Mouse (Mus musculus) intestine, embryonic 14.5 days (tissue): ENCODE measurements at regions not wholly inside any gene's neighbourhood (a gene's known extent, or its start where the extent isn't known, plus 50 kb on each side); places are given as distances from the start of the nearest gene placed in this dataset.
"Not testable (repeated sequence)": the region's sequence is repeated elsewhere in the genome, so short reads cannot be mapped to it uniquely, and the experiment has no call there.

ENCODE experiments used
- ATAC-seq: fragments of 200-750 bp; cut with Nextera tagmentation; replicated peaks from 2 replicates; pipeline ENCODE4 v1.8.0; 2017; ENCODE audit warnings: low read depth, moderate number of reproducible peaks, moderate TSS enrichment, moderate library complexity; ENCODE audit not compliant: low FRiP score, low TSS enrichment
- DNase-seq: peaks from one replicate; pipeline ENCODE4 v3.0.0-alpha.2; 2018; ENCODE audit warnings: low spot score
- H3K27ac ChIP-seq: fragments of 300-500 bp; sonication (generic); 2 replicates; pipeline ENCODE4 v1.5.1; 2014; ENCODE audit warnings: low read depth, mild to moderate bottlenecking, control low read depth
- H3K27me3 ChIP-seq: fragments of 300-500 bp; sonication (generic); replicated peaks from 2 replicates; pipeline ENCODE4 v1.6.1; 2014; ENCODE audit warnings: low read length, control low read depth; ENCODE audit not compliant: control insufficient read depth, insufficient read depth
- H3K36me3 ChIP-seq: fragments of 300-500 bp; sonication (generic); 2 replicates; pipeline ENCODE4 v1.6.1; 2014; ENCODE audit warnings: low read length, control low read depth; ENCODE audit not compliant: control insufficient read depth, insufficient read depth
- H3K4me1 ChIP-seq: fragments of 300-500 bp; sonication (generic); replicated peaks from 2 replicates; pipeline ENCODE4 v1.6.1; 2014; ENCODE audit warnings: low read length, control low read depth, mixed read lengths; ENCODE audit not compliant: control insufficient read depth, insufficient read depth
- H3K4me2 ChIP-seq: fragments of 300-500 bp; sonication (generic); 2 replicates; pipeline ENCODE4 v1.6.1; 2014; ENCODE audit warnings: low read length
- H3K4me3 ChIP-seq: fragments of 300-500 bp; sonication (generic); 2 replicates; pipeline ENCODE4 v1.5.1; 2014; ENCODE audit warnings: low read depth, low read length, control low read depth, mixed read lengths
- H3K9ac ChIP-seq: fragments of 300-500 bp; sonication (generic); 2 replicates; pipeline ENCODE4 v1.6.1; 2014; ENCODE audit warnings: mild to moderate bottlenecking, low read length
- H3K9me3 ChIP-seq: fragments of 300-500 bp; sonication (generic); 2 replicates; pipeline ENCODE4 v1.6.1; 2016; ENCODE audit warnings: low read length, control low read depth; ENCODE audit not compliant: control insufficient read depth
- WGBS: fragments of 180-500 bp; shearing (Covaris S2); extraction: QIAGEN DNeasy Blood & Tissue Kit; methylation state at CpG from one replicate; pipeline ENCODE4 v1.1.7; 2014; 5-methylcytosine and 5-hydroxymethylcytosine counted together

DNA sequence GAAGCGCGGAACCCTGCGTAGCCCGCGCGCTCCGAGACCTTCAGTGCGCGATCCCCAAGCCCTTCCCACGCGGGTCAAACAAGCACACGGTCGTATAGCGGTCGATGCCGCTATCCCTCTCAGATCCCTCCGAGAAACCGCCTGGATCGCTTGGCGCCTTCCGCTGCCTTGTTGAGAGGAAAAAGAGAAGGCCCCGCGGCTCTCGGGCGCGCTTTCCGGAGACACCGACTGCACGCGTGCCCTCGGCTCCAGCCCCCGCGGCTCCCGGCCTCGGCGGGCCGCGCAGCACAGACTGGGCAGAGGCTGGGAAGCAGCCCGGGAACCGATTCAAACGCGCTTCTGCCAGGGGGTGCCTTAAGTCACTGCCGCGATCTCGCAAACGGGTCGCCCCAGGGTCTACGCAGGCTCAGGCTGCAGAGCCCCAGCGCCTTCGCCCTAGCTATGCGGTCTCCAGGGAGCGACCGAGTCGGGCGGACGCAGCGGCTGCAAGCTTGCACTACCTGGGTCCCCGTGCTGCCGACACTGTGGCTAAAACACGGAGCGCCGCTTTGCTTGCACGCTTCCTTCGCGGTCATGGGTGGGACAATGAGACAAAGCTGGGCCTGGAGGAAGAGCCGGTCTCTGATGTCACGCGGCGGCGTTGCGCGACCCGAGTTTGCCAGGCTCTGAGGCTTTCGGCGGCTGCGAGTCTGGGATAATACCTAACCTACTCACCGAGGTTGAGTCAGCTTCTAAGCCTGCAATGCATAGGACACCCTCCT, 87.3 kb downstream of the Crisp4 start:
- peak; percentile 77 for DNase-seq
- 0 out of 2 replicates have a peak, but pooled peaks cover 3% of the 10 kb centered on the region for H3K4me1 ChIP-seq
- H3K9me3 ChIP-seq, result no peaks in the 10 kb centered on the region
- H3K27ac ChIP-seq, result no peak overlapping the region
- H3K9ac ChIP-seq, result peak overlapping the region; percentile 27; the same call in 1 of the 2 replicates
- H3K27me3 ChIP-seq, result peaks cover 40% of the 10 kb centered on the region
- H3K4me2 ChIP-seq, result peak overlapping the region; percentile 83
- no peaks in the 10 kb centered on the region for H3K36me3 ChIP-seq
- peak overlapping the region; percentile 47 for H3K4me3 ChIP-seq
- peak; percentile 52; the same call in 1 of the 2 replicates for ATAC-seq
- under 1% methylated on average over 77 of the region's 77 CpGs for WGBS

DNA sequence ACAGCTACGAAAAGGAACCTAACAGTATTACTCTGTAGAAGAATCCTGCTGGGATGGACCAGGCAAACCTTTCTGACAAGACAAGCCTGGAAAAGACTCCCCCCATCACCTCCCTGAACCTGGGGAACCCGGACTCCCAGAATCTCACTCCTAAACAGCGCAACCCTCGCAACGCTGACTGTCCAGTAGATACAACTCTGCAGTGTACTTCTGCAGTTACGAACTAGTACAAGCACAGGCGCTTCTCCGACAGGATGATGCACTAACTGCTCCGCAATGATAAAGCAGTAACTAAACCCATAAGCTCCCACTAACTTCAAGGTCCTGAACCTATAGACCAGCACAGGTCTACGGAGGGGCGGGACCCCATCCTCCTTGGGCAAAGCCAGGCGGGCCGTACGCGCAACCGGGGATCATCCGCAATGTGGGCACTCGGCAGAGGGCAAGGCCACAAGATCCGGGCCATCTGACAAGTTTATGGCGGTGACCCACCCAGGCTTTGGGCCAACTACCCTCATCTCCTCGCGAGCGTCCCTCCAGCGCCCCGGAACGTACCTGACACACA, 88.0 kb downstream of the Crisp4 start:
- Histone ChIP-seq H3K27ac (no peak overlapping the region), H3K4me2 (peak overlapping the region; percentile 83), H3K9me3 (no peaks in the 10 kb centered on the region), H3K4me3 (peak overlapping the region; percentile 47), H3K27me3 (peaks cover 40% of the 10 kb centered on the region), H3K4me1 (0 out of 2 replicates have a peak, but pooled peaks cover 3% of the 10 kb centered on the region), H3K9ac (0 out of 2 replicates have a peak overlapping the region, but pooled peaks have one; percentile 27), H3K36me3 (no peaks in the 10 kb centered on the region)
- DNase-seq (peak; percentile 76), ATAC-seq (peak; percentile 45; the same call in 1 of the 2 replicates)
- WGBS, result 1% methylated on average over 26 of the region's 26 CpGs

DNA sequence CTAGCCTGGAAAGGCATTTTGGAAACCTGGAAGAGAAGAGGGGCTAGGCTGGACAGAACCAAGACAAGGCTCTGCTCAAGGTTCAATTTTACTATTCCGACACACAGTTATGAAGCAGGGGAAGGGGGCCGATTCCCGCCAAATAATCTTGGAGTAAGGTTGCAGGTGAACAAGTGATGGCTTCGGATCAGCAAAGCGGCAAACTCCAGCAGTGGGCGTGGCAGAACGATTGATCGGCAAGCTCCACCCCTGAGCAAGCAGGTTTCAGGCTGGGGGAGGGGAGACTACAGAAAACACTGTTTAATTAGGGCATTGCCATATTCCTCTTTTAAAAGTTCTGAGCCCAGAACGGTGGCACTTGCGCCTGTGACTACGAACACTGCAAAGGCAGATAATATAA, 88.7 kb downstream of the Crisp4 start:
- H3K9ac ChIP-seq, H3K36me3 ChIP-seq, H3K4me1 ChIP-seq, H3K9me3 ChIP-seq, ATAC-seq, H3K4me3 ChIP-seq, H3K27ac ChIP-seq: not testable (repeated sequence)
- H3K27me3 ChIP-seq, result peaks cover 40% of the 10 kb centered on the region
- DNase-seq, result peak; percentile 52
- peak overlapping the region; percentile 83; the same call in 1 of the 2 replicates for H3K4me2 ChIP-seq
- WGBS, result 10% methylated on average over 11 of the region's 11 CpGs

DNA sequence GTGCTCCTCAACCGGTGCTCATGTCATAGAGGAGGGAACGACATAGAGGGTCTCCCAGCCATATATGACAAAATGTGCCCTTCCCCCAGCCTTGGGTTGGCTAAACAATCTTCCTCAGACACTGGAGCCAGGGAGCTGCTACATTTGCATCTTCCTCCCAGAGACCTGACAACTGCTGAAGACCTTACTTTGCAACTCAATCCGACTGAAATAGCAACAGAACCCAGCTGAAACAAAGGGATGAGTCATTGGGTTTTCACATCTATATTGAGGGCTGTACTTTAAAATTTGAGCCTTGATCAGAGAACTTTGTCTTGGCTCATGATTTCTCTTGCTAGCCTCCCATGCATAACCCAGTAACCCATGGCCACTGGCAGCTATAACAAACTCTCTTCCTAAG, 115.5 kb downstream of the Crisp4 start:
- Histone ChIP-seq H3K4me1 (no peaks in the 10 kb centered on the region), H3K9me3 (no peaks in the 10 kb centered on the region), H3K4me2 (no peak overlapping the region), H3K4me3 (no peak overlapping the region), H3K27me3 (no peaks in the 10 kb centered on the region), H3K9ac (no peak overlapping the region), H3K36me3 (no peaks in the 10 kb centered on the region), H3K27ac (no peak overlapping the region)
- no peak for DNase-seq
- ATAC-seq, result no peak
- WGBS, result 50% methylated on average over 3 of the region's 3 CpGs

DNA sequence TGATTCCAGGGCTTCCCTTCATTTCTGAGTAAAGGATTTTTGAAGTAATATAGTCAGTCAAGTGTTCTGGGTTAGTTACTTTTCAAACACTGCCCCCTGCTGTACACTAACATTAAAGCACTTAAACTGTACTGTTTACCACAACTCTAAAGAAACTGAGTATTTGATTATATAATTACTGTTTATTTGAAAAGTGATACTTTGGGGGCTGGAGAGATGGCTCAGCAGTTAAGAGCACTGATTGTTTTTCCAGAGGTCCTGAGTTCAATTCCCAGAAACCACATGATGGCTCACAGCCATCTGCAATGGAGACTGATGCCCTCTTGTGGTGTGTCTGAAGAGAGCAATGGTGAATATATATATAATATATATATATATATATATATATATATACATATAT, 132.8 kb downstream of the Crisp4 start:
- not testable (repeated sequence) for H3K27me3 ChIP-seq, H3K4me2 ChIP-seq, DNase-seq, H3K4me3 ChIP-seq, ATAC-seq, H3K36me3 ChIP-seq, H3K9ac ChIP-seq, H3K4me1 ChIP-seq, H3K9me3 ChIP-seq, H3K27ac ChIP-seq

DNA sequence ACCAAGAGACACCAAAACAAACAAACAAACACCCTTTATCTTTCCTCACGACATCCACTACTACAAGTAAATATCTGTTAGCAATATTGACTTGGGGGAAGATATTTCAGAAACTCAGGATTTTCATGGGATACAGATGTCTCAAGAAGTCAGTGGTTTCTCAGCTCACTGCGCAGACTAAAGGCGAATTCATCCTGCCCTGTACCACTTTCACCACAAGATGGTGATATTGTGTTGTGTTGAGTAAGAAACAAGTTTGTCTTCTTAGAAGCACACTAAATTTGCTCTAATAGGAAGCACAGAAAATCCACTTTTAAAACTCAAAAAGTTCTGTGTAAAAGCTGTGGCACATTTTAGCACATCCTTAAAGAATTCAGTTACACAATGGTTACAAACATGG, 165.1 kb downstream of the Crisp4 start:
- H3K4me2 ChIP-seq, result no peak overlapping the region
- ATAC-seq (0 out of 2 replicates have a peak, but pooled peaks have one; percentile 36), DNase-seq (peak; percentile 56)
- no peaks in the 10 kb centered on the region for H3K27me3 ChIP-seq
- H3K9ac ChIP-seq, result no peak overlapping the region
- H3K9me3 ChIP-seq, result no peaks in the 10 kb centered on the region
- WGBS, result 16% methylated on average over 3 of the region's 3 CpGs
- no peak overlapping the region for H3K4me3 ChIP-seq
- no peaks in the 10 kb centered on the region for H3K4me1 ChIP-seq
- no peak overlapping the region for H3K27ac ChIP-seq
- H3K36me3 ChIP-seq, result no peaks in the 10 kb centered on the region

DNA sequence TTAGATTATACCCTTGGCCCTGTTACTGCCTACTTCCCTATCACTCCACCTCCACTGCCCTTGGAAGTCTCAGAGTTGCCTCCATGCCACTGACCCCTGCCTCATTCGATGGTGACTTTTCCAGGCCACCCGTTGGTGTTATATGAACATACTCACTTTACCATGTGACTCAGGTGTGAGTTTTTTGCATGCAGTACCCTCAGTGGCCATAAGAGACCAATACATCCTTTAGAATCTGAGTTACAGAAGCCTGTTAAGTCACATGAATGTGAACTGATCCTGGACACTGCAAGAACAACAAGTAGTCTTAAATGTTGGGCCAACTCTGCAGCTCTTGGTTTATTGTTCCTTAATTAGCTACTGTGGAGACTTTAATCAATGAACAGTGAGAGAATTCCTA, 167.6 kb downstream of the Crisp4 start:
- DNase-seq (no peak), ATAC-seq (no peak)
- Histone ChIP-seq H3K9me3 (no peaks in the 10 kb centered on the region), H3K4me1 (no peaks in the 10 kb centered on the region), H3K9ac (no peak overlapping the region), H3K4me2 (no peak overlapping the region), H3K4me3 (no peak overlapping the region), H3K36me3 (no peaks in the 10 kb centered on the region), H3K27me3 (no peaks in the 10 kb centered on the region), H3K27ac (no peak overlapping the region)
- 90% methylated on average over 2 of the region's 2 CpGs for WGBS

DNA sequence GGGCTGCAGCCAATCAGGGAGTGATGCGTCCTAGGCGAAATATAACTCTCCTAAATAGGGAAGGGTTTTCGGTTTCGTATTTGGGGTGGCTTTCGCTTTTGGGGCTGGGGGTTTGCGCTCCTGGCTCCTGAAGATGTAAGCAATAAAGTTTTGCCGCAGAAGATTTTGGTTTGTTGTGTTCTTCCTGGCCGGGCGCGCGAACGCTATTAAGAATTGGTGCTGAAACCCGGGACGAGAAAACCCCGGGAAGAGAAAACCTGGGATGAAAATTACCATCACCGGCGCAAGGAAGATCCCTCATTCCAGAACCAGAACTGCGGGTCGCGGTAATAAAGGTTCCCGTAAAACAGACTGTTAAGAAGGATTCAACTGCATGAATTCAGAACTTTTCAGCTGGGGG, 188.8 kb downstream of the Crisp4 start:
- ATAC-seq, H3K9me3 ChIP-seq, H3K36me3 ChIP-seq, H3K9ac ChIP-seq, H3K27ac ChIP-seq, DNase-seq, H3K27me3 ChIP-seq, H3K4me1 ChIP-seq, H3K4me3 ChIP-seq, H3K4me2 ChIP-seq: not testable (repeated sequence)
- 95% methylated on average over 11 of the region's 21 CpGs for WGBS
